Mouse (Mus musculus) urinary bladder, adult 18-20 months (tissue): ENCODE data around the gene Atxn7l1.
A peak's percentile ranks its signal among the peaks of the same experiment; 100 is the strongest.

Experiments
- DNase-seq, 2 experiments: peaks; one replicate each; pipeline ENCODE4 v3.0.0; 2022; ENCODE audit warnings: low spot score in 2 of 2, mixed read lengths in 2 of 2

The Atxn7l1 gene

GRCm38 (mm10) chr12:33359878-33360482 is 212.5 kb downstream of the Atxn7l1 start:
- DNase-seq: no peak

GRCm38 (mm10) chr12:33360729-33361128 is 213.2 kb downstream of the Atxn7l1 start:
- no peak for DNase-seq

- DNase-seq: no peak
Observed at GRCm38 (mm10) chr12:33364511-33364910, 217.0 kb downstream of the Atxn7l1 start.

- DNase-seq: no peak
Observed at GRCm38 (mm10) chr12:33365133-33365532, 217.6 kb downstream of the Atxn7l1 start.

GRCm38 (mm10) chr12:33369555-33369954 is 222.1 kb downstream of the Atxn7l1 start:
- DNase-seq: no peak

- DNase-seq: peak; percentile 39 to 66
Observed at GRCm38 (mm10) chr12:33379624-33380445, 232.3 kb downstream of the Atxn7l1 start.

- peak; percentile 23 to 36 for DNase-seq
Observed at GRCm38 (mm10) chr12:33388842-33389241, 241.3 kb downstream of the Atxn7l1 start.

- no peak for DNase-seq
Observed at GRCm38 (mm10) chr12:33390844-33391560, 243.5 kb downstream of the Atxn7l1 start.

GRCm38 (mm10) chr12:33394804-33395623 is 247.5 kb downstream of the Atxn7l1 start, which contains the start of gene Efcab10:
Gene Efcab10 (plus strand): TSS chr12:33394854.
- DNase-seq: no peak

- DNase-seq: no peak
Observed at GRCm38 (mm10) chr12:33403265-33403693, 255.8 kb downstream of the Atxn7l1 start.

- DNase-seq: no peak
Observed at GRCm38 (mm10) chr12:33404996-33405395, 257.5 kb downstream of the Atxn7l1 start.

GRCm38 (mm10) chr12:33405398-33406026 is 258.0 kb downstream of the Atxn7l1 start:
- no peak for DNase-seq

GRCm38 (mm10) chr12:33411580-33412151 is 264.2 kb downstream of the Atxn7l1 start:
- DNase-seq: no peak
